Mouse (Mus musculus) cerebellum, postnatal 4 days (tissue): ENCODE measurements around the gene Cstad.

Experiments
- DNase-seq, 2 experiments: peaks; one replicate each; pipeline ENCODE4 v3.0.0; 2022; ENCODE audit warnings: low spot score in 2 of 2, mixed read lengths in 1 of 2

Gene Cstad

DNA sequence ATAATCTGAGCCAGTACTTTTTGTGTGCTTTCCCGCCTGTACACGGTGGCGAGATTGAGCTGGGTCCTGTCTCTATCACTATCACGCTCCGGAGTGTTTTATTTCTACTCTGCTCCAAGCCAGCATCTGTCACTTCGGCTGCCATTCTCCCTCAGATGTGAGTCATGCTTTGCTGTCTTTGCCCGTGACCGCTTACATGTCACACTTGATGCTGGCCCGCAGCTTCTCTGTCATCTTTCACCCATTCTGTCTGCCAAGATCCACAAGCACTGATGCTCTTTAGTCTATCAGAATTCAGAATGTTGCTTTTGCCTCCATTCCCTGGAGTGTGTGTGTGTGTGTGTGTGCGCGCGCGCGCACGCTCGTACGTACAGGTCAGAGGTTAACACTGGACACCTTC lies 33.5 kb downstream of the Cstad start:
- DNase-seq: no peak

- DNase-seq: no peak
Measured at GRCm38 (mm10) chr2:30629038-30629761, 34.4 kb downstream of the Cstad start.

DNA sequence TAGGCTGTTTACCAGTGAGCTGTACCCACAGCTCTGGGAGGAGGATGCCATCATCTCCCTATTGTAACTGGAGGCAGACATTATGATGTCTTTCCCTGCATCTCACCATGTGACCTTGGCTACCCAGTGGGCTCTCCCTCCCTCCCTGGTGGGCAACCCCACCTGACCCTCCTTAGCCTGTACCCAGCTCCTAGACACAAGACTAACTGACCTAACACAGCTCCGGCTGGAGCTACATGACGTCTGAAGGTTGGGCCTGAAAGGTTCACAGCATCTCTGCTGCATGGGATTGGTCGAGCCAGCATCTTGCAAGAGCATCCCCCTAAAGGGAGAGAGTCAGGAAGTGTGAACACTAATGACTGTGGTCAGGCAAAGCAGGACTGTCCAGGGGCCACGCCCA lies 35.0 kb downstream of the Cstad start:
- DNase-seq: no peak

GRCm38 (mm10) chr2:30636266-30636671 lies 41.4 kb downstream of the Cstad start:
- no peak for DNase-seq

DNA sequence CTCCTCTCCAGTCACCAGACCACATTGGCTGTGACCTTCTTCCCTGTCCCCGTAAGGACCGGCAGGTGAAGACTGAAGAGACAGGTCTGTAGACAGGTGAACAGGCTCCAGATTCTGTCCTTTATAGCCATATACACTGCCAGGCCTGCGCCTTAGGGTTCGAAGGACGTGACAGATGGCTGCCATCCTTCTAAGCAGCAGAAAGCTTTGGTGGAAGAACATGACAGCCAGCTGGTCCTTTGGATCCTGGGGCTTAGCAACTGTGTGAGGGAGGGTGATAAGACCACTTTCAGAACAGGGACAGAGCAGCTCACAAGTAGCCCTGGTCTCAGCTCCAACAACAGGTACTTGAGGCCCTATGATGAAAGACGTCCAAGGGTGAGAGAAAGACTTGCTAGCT lies 43.2 kb downstream of the Cstad start:
- DNase-seq: no peak

- peak in 1 of 2 experiments; percentile 58 for DNase-seq
Measured at GRCm38 (mm10) chr2:30640021-30640481, 45.2 kb downstream of the Cstad start.

DNA sequence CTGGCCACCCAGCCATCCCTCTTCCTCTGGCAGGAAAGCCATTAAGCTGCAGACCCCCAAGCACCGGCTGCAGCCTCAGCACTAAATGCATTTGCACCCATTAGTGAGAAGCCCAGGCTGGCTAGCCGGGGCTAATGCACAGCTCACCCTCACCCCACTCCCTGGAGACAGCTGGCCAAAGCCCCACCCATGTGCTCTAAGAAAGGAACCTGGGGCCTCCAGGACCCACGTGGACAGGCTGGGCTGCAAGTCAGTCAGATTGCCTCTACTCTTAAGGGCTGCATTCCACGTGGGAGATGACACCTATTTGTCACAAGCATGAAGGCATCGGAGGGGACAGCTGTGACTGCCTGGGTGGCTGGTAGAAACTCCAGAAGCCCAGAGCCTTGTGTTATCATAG lies 48.0 kb downstream of the Cstad start:
- DNase-seq: no peak

DNA sequence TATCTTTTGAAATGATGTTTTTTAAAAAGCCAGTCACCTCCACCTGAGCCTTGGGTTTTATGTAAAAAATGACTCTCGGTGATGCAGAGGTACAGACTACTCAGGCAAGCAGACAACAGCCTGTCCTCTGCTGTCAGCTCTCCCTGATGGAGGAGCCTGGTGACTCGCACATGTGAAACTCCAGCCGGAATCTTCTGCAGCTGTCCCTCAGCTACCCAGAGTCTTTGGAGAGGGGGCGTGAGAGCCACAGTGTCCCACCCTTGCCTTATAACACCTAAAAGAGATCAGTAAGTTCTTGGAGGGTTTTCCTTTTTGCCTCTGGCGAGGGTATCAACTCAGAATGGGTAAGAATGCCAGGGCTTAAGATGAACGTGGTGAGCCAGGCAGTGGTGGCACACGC lies 48.6 kb downstream of the Cstad start:
- DNase-seq: no peak

DNA sequence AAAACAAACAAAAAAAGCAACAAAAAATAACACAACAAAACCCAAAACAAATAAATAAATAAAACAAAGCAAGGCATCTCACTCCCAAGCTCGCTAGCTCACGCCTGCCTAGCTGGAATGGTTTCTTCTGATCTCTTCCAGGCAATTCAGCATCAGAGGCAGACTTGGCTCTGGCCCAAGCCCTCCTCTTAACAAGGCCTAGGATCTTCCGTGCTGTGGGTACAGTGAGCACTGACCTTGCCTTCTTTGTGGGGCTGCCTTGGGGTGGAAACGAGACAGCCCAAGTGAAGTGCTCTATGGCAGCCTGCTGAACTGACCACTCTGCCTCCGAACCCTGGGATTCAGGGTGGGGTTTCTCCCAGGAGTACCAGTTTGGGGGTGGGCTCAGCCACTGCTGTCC lies 52.0 kb downstream of the Cstad start:
- DNase-seq: peak in 1 of 2 experiments; percentile 78

- peak in 1 of 2 experiments; percentile 63 for DNase-seq
Measured at GRCm38 (mm10) chr2:30647303-30647881, 52.6 kb downstream of the Cstad start.

DNA sequence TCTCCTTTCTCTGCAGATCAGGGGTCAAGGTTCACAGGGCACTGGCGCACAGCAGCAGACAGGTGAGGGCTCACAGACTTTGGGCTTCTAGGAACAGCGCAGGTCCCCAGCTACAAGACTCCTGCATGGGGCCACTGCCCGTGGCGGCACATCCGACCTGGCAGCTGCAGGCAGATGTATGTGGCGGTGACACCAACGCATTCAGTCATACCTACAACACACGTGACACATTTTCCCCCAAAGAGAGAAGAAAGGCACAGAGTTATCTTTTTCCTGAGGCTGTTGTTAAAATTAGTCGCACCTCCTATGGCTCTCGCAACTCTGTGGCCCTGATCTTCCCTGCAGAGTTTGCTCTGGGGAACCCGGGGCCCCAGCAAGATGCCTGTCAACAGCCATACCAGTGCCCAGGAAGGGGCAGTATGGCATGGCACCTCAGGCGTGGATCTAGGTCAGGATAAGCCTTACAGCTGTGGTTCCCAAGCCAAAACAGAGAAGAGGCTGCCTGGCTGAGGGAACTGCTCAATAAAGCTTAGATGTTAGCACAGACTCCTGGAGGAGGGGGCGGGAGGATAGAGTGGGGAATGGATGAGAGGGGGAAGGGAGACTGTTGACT lies 53.1 kb downstream of the Cstad start:
- no peak for DNase-seq

DNA sequence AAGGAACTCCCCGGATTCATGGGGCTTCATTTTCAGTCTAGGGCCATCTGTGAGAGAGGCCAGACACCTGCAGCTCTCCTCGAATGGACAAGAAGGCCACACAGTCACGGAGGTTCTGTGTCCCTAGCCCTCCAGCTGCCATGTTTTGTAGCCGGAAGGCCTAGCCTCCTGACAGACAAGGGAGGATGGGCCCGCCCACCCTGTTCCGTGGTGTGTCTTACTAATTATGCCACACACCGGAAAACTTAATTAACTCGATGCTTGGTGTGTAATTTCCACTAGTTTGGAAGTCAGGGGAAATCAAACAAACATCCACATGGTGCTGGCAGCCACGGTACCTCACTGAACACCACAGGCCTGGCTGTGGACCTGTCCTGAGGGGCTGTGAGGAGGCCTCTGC lies 55.4 kb downstream of the Cstad start:
- no peak for DNase-seq

- no peak for DNase-seq
Measured at GRCm38 (mm10) chr2:30651831-30652230, 57.0 kb downstream of the Cstad start.

DNA sequence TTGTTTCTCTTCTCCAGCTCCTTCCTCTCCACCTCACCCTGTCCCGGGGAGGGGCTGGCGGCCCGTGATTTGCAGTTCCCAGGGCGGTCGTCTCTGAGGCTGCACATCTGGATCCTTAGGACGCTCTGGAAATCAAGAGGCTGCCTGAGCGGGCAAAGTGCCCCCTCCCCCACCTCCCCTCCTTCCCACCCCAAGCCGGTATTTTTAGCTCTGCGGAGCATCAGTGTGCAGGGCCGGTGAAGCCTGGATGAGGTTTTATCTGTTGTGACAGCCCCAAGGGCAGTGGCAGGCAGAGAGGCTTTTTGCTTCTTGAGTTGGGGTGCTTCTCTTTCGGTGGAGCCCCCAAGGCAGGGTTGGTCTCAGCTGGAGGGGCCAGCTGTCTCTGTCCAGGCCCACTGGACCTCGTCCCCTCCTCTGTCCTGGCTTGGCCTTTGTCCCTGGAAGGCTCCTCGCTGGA lies 57.8 kb downstream of the Cstad start:
- peak in 1 of 2 experiments; percentile 32 for DNase-seq

DNA sequence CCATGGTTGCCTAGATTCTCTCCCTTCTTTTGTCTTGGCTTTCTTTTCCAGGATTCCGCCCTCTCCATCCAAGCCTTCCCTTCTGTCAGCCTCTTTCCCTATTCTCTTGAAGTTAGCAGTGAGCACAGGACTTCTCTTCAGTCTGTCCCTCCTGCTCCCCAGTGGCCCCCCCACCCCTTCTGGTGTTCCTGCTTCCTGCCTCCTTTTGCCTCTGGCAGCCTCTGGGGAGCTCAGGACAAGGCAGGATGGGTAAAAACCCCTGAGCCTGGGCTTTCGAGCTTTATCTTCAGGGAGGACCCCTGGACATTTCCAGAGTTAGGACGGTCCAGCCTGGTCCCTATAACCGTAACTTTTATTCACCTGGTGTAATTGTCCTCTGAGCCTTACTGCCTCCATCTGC lies 58.2 kb downstream of the Cstad start:
- no peak for DNase-seq

GRCm38 (mm10) chr2:30654158-30654557 lies 59.3 kb downstream of the Cstad start:
- no peak for DNase-seq

- DNase-seq: no peak
Measured at GRCm38 (mm10) chr2:30654582-30654981, 59.7 kb downstream of the Cstad start.

- DNase-seq: no peak
Measured at GRCm38 (mm10) chr2:30655746-30656145, 60.9 kb downstream of the Cstad start.

DNA sequence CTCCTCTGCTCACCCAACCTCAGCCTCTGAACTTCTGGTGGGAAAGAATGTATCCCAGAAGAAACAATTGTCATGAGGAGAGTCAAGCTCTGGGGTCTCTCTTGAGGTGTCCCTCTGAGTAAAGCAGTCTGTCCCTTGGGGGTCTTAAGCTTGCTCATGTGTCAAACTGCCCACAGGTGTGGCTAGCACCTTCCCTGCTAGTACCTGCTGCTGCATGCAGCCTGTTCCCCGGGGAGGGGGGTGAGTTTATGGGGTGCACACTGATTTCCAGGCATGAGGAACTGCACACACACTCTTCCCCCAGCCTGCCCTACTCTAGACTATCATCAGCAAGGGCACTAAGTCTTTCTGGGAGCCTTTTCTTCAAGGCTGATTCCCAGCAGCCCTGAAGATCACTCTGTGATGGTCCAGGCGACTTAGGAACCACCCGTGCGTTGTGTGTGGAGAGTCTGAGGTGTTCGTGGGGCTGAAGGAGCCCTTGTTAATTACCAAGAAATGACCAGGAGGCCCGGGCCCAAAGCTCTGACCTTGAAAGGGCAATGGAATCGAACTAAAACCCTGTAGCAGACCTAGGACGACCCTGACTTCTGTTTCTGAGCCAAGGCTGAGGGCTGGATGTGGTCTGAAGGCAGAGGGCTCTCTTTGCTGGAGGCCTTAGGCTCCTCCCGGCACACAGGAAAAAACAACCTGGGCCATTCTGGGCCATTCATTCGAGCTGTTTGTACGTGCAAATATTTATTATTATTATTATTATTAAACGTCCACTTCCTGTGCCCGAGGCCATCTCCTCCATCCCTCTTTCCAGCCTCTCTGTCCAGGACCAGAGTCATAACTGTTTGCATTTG lies 62.1 kb downstream of the Cstad start:
- DNase-seq: no peak

GRCm38 (mm10) chr2:30657674-30658479 lies 63.0 kb downstream of the Cstad start:
- peak in 1 of 2 experiments; percentile 47 for DNase-seq

DNA sequence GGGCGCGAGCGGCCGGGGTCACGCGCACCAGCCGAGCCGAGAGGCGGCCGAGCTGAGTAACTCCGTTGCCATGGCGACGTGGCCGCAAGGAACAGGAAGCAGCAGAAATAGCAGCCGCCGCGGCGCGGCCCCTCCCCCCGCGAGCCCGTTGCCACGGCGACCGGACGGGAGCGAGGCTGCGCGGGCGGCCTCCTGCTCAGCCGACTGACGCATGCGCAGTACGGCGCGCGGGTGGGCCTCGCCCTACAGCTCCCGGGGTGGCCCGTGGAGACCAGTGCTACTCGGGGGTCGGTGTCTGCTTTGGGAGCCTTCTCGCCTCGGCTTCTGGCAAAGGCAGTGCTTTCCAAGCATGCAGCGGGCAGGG lies 63.6 kb downstream of the Cstad start:
- peak; percentile 99 to 100 for DNase-seq
